Mouse (Mus musculus): Measurements from ENCODE around the gene Prn. TPM values are rescaled to one million over a fixed set of nuclear protein-coding genes. Genes with fewer than 3 reads are reported as not detected.

The Prn gene
- polyA plus RNA-seq, 1 experiment from 2014 or later: not detected

GRCm38 (mm10) chr2:131987950-131988349, 78.2 kb downstream of the Prn start:
- H3K4me3 ChIP-seq (ENCODE audit: low read depth, low read length): no peak overlapping the region
- no peaks in the 10 kb centered on the region for H3K36me3 ChIP-seq (ENCODE audit: control insufficient read depth, insufficient read depth, low read length)
- H3K9me3 ChIP-seq (ENCODE audit: control insufficient read depth, low read length): no peaks in the 10 kb centered on the region
- DNase-seq (ENCODE audit: low spot score) (no peak), ATAC-seq (ENCODE audit: insufficient number of reproducible peaks, low FRiP score, low TSS enrichment, low read depth) (no peak)
- no peak overlapping the region for H3K27ac ChIP-seq (replicated peaks; ENCODE audit: low read depth, low read length)
- H3K27me3 ChIP-seq (ENCODE audit: control insufficient read depth, insufficient read depth, low read length): no peaks in the 10 kb centered on the region
- no peak overlapping the region for H3K9ac ChIP-seq (ENCODE audit: low read length)
- no peak overlapping the region for H3K4me2 ChIP-seq (ENCODE audit: low read depth, severe bottlenecking)
- 0 out of 2 replicates have a peak, but pooled peaks cover under 1% of the 10 kb centered on the region for H3K4me1 ChIP-seq (ENCODE audit: control insufficient read depth, insufficient read depth, low read length)
- WGBS: 52% methylated on average over 3 of the region's 3 CpGs

GRCm38 (mm10) chr2:131988550-131988949, 78.8 kb downstream of the Prn start:
- 71% methylated on average over 2 of the region's 2 CpGs for WGBS
- Histone ChIP-seq H3K9ac (ENCODE audit: low read length) (no peak overlapping the region), H3K27ac (replicated peaks; ENCODE audit: low read depth, low read length) (no peak overlapping the region), H3K4me1 (ENCODE audit: control insufficient read depth, insufficient read depth, low read length) (peaks cover 5% of the 10 kb centered on the region; the same call in 1 of the 2 replicates), H3K4me3 (ENCODE audit: low read depth, low read length) (no peak overlapping the region), H3K36me3 (ENCODE audit: control insufficient read depth, insufficient read depth, low read length) (no peaks in the 10 kb centered on the region), H3K27me3 (ENCODE audit: control insufficient read depth, insufficient read depth, low read length) (no peaks in the 10 kb centered on the region), H3K9me3 (ENCODE audit: control insufficient read depth, low read length) (no peaks in the 10 kb centered on the region), H3K4me2 (ENCODE audit: low read depth, severe bottlenecking) (no peak overlapping the region)
- DNase-seq (ENCODE audit: low spot score) (no peak), ATAC-seq (ENCODE audit: insufficient number of reproducible peaks, low FRiP score, low TSS enrichment, low read depth) (no peak)

- WGBS: 90% methylated on average over 2 of the region's 2 CpGs
- Histone ChIP-seq H3K36me3 (ENCODE audit: control insufficient read depth, insufficient read depth, low read length) (no peaks in the 10 kb centered on the region), H3K4me1 (ENCODE audit: control insufficient read depth, insufficient read depth, low read length) (peaks cover 5% of the 10 kb centered on the region; the same call in 1 of the 2 replicates), H3K27ac (replicated peaks; ENCODE audit: low read depth, low read length) (no peak overlapping the region), H3K9ac (ENCODE audit: low read length) (no peak overlapping the region), H3K4me3 (ENCODE audit: low read depth, low read length) (no peak overlapping the region), H3K4me2 (ENCODE audit: low read depth, severe bottlenecking) (no peak overlapping the region), H3K9me3 (ENCODE audit: control insufficient read depth, low read length) (no peaks in the 10 kb centered on the region), H3K27me3 (ENCODE audit: control insufficient read depth, insufficient read depth, low read length) (no peaks in the 10 kb centered on the region)
- DNase-seq (ENCODE audit: low spot score) (no peak), ATAC-seq (ENCODE audit: insufficient number of reproducible peaks, low FRiP score, low TSS enrichment, low read depth) (no peak)
Observed at GRCm38 (mm10) chr2:131992487-131992886, 82.7 kb downstream of the Prn start.

- H3K4me3 ChIP-seq (ENCODE audit: low read depth, low read length): no peak overlapping the region
- no peaks in the 10 kb centered on the region for H3K27me3 ChIP-seq (ENCODE audit: control insufficient read depth, insufficient read depth, low read length)
- no peaks in the 10 kb centered on the region for H3K36me3 ChIP-seq (ENCODE audit: control insufficient read depth, insufficient read depth, low read length)
- H3K27ac ChIP-seq (replicated peaks; ENCODE audit: low read depth, low read length): no peak overlapping the region
- peaks cover 5% of the 10 kb centered on the region; the same call in 1 of the 2 replicates for H3K4me1 ChIP-seq (ENCODE audit: control insufficient read depth, insufficient read depth, low read length)
- ATAC-seq (ENCODE audit: insufficient number of reproducible peaks, low FRiP score, low TSS enrichment, low read depth) (peak; percentile 31; the same call in 1 of the 2 replicates), DNase-seq (ENCODE audit: low spot score) (no peak)
- peak overlapping the region; percentile 13; the same call in 1 of the 2 replicates for H3K4me2 ChIP-seq (ENCODE audit: low read depth, severe bottlenecking)
- H3K9me3 ChIP-seq (ENCODE audit: control insufficient read depth, low read length): no peaks in the 10 kb centered on the region
- WGBS: 66% methylated on average over 4 of the region's 4 CpGs
- no peak overlapping the region for H3K9ac ChIP-seq (ENCODE audit: low read length)
Observed at GRCm38 (mm10) chr2:131993151-131993550, 83.4 kb downstream of the Prn start.

GRCm38 (mm10) chr2:131993563-131994088, 83.9 kb downstream of the Prn start:
- DNase-seq (ENCODE audit: low spot score): peak; percentile 50
- 8% methylated on average over 14 of the region's 14 CpGs for WGBS
- Histone ChIP-seq H3K4me1 (ENCODE audit: control insufficient read depth, insufficient read depth, low read length) (peaks cover 5% of the 10 kb centered on the region; the same call in 1 of the 2 replicates), H3K27me3 (ENCODE audit: control insufficient read depth, insufficient read depth, low read length) (no peaks in the 10 kb centered on the region), H3K4me2 (ENCODE audit: low read depth, severe bottlenecking) (peak overlapping the region; percentile 13; the same call in 1 of the 2 replicates), H3K36me3 (ENCODE audit: control insufficient read depth, insufficient read depth, low read length) (no peaks in the 10 kb centered on the region), H3K27ac (replicated peaks; ENCODE audit: low read depth, low read length) (no peak overlapping the region), H3K4me3 (ENCODE audit: low read depth, low read length) (no peak overlapping the region), H3K9me3 (ENCODE audit: control insufficient read depth, low read length) (no peaks in the 10 kb centered on the region), H3K9ac (ENCODE audit: low read length) (no peak overlapping the region)
- ATAC-seq (ENCODE audit: insufficient number of reproducible peaks, low FRiP score, low TSS enrichment, low read depth): peak; percentile 78

- DNase-seq (ENCODE audit: low spot score) (no peak), ATAC-seq (ENCODE audit: insufficient number of reproducible peaks, low FRiP score, low TSS enrichment, low read depth) (no peak)
- no peaks in the 10 kb centered on the region for H3K27me3 ChIP-seq (ENCODE audit: control insufficient read depth, insufficient read depth, low read length)
- 92% methylated on average over 6 of the region's 6 CpGs for WGBS
- H3K4me2 ChIP-seq (ENCODE audit: low read depth, severe bottlenecking): no peak overlapping the region
- H3K4me1 ChIP-seq (ENCODE audit: control insufficient read depth, insufficient read depth, low read length): peaks cover 5% of the 10 kb centered on the region; the same call in 1 of the 2 replicates
- no peaks in the 10 kb centered on the region for H3K36me3 ChIP-seq (ENCODE audit: control insufficient read depth, insufficient read depth, low read length)
- H3K9ac ChIP-seq (ENCODE audit: low read length): no peak overlapping the region
- H3K9me3 ChIP-seq (ENCODE audit: control insufficient read depth, low read length): no peaks in the 10 kb centered on the region
- H3K27ac ChIP-seq (replicated peaks; ENCODE audit: low read depth, low read length): no peak overlapping the region
- H3K4me3 ChIP-seq (ENCODE audit: low read depth, low read length): no peak overlapping the region
Observed at GRCm38 (mm10) chr2:131994971-131995370, 85.2 kb downstream of the Prn start.

- H3K27me3 ChIP-seq (ENCODE audit: control insufficient read depth, insufficient read depth, low read length): no peaks in the 10 kb centered on the region
- 89% methylated on average over 12 of the region's 12 CpGs for WGBS
- H3K4me3 ChIP-seq (ENCODE audit: low read depth, low read length): no peak overlapping the region
- H3K27ac ChIP-seq (replicated peaks; ENCODE audit: low read depth, low read length): no peak overlapping the region
- H3K9ac ChIP-seq (ENCODE audit: low read length): no peak overlapping the region
- H3K9me3 ChIP-seq (ENCODE audit: control insufficient read depth, low read length): no peaks in the 10 kb centered on the region
- peaks cover 5% of the 10 kb centered on the region; the same call in 1 of the 2 replicates for H3K4me1 ChIP-seq (ENCODE audit: control insufficient read depth, insufficient read depth, low read length)
- DNase-seq (ENCODE audit: low spot score): no peak
- no peak overlapping the region for H3K4me2 ChIP-seq (ENCODE audit: low read depth, severe bottlenecking)
- no peaks in the 10 kb centered on the region for H3K36me3 ChIP-seq (ENCODE audit: control insufficient read depth, insufficient read depth, low read length)
- ATAC-seq (ENCODE audit: insufficient number of reproducible peaks, low FRiP score, low TSS enrichment, low read depth): no peak
Observed at GRCm38 (mm10) chr2:131995742-131996141, 86.0 kb downstream of the Prn start.

GRCm38 (mm10) chr2:131996369-131996768, 86.6 kb downstream of the Prn start:
- Histone ChIP-seq H3K27ac (replicated peaks; ENCODE audit: low read depth, low read length) (no peak overlapping the region), H3K9me3 (ENCODE audit: control insufficient read depth, low read length) (no peaks in the 10 kb centered on the region), H3K9ac (ENCODE audit: low read length) (no peak overlapping the region), H3K4me1 (ENCODE audit: control insufficient read depth, insufficient read depth, low read length) (peaks cover 5% of the 10 kb centered on the region; the same call in 1 of the 2 replicates), H3K4me2 (ENCODE audit: low read depth, severe bottlenecking) (no peak overlapping the region), H3K36me3 (ENCODE audit: control insufficient read depth, insufficient read depth, low read length) (no peaks in the 10 kb centered on the region), H3K27me3 (ENCODE audit: control insufficient read depth, insufficient read depth, low read length) (no peaks in the 10 kb centered on the region), H3K4me3 (ENCODE audit: low read depth, low read length) (no peak overlapping the region)
- WGBS: 80% methylated on average over 7 of the region's 7 CpGs
- no peak for ATAC-seq (ENCODE audit: insufficient number of reproducible peaks, low FRiP score, low TSS enrichment, low read depth)
- no peak for DNase-seq (ENCODE audit: low spot score)

GRCm38 (mm10) chr2:131997356-131997755, 87.6 kb downstream of the Prn start:
- no peak overlapping the region for H3K4me2 ChIP-seq (ENCODE audit: low read depth, severe bottlenecking)
- H3K27ac ChIP-seq (replicated peaks; ENCODE audit: low read depth, low read length): no peak overlapping the region
- no peak overlapping the region for H3K9ac ChIP-seq (ENCODE audit: low read length)
- ATAC-seq (ENCODE audit: insufficient number of reproducible peaks, low FRiP score, low TSS enrichment, low read depth) (no peak), DNase-seq (ENCODE audit: low spot score) (no peak)
- H3K36me3 ChIP-seq (ENCODE audit: control insufficient read depth, insufficient read depth, low read length): no peaks in the 10 kb centered on the region
- no peaks in the 10 kb centered on the region for H3K27me3 ChIP-seq (ENCODE audit: control insufficient read depth, insufficient read depth, low read length)
- H3K4me1 ChIP-seq (ENCODE audit: control insufficient read depth, insufficient read depth, low read length): peaks cover 5% of the 10 kb centered on the region; the same call in 1 of the 2 replicates
- no peak overlapping the region for H3K4me3 ChIP-seq (ENCODE audit: low read depth, low read length)
- H3K9me3 ChIP-seq (ENCODE audit: control insufficient read depth, low read length): no peaks in the 10 kb centered on the region
- 58% methylated on average over 5 of the region's 5 CpGs for WGBS

Data from limb, embryonic 11.5 days (tissue).